Mouse (Mus musculus) activated CD4-positive, CD25-positive, alpha-beta regulatory T cell, adult 9 weeks (primary cell): Measurements from ENCODE around the gene Cyb5r4. TPM values are rescaled to one million over a fixed set of nuclear protein-coding genes. Genes with fewer than 3 reads are reported as not detected.

Experiments
- polyA plus RNA-seq: library from polyadenylated mRNA; unstranded; fragments of 100-300 nt; shearing (Covaris generic); gene quantifications from one replicate; pipeline ENCODE4 v1.2.1, GENCODE M21; 2017

Cyb5r4 gene
- 50.0 TPM for polyA plus RNA-seq

DNA sequence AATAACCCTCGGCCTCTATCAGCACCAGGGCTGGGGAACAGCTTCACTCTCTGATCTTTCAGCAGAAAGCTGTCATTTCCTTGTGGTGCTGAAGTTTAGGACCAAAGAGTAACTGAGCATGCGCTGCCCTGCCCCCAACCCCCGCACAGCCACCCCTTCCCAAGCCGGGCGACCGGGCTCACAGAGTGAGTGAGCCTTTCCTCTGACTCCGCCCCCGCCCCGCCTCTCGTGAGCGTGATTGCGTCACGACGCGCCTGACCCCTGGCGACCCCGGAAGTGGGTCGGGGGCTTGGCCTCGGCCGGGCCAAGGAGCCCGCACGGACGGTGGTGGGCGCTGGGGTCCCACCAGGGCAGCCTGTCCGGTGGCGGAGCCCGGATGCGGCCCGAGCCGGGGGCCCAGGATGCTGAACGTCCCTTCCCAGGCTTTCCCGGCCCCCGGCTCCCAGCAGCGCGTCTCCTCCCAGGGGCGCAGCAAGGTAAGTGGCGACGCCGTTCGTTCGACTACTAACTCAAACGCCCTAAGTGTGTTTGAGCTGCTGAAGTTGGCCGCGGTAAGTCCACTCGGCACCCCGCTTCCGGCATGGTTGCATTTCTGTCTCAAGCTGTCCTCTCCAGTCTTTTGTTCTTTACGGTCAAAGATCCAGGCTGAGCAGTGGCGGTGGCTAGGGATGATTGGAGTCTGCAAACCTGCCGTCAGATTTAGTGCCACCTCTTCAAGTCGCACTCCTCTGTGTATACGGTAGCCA is at the start of gene Cyb5r4:
Gene Cyb5r4 (plus strand): TSS at position 237 of the 746 bp plus-strand sequence.

GRCm38 (mm10) chr9:87015288-87015937 is 6.4 kb upstream of the Cyb5r4 start, which contains the start of gene Ripply2:
TSS of gene Ripply2 (plus strand) at chr9:87015537.

Other genes with a start within 250 kb of the Cyb5r4 start
- not detected for gene Snap91, start 141.4 kb upstream of the Cyb5r4 start, polyA plus RNA-seq
- not detected for gene Ripply2, start 6.5 kb upstream of the Cyb5r4 start, polyA plus RNA-seq
- gene Mrap2, start 122.3 kb downstream of the Cyb5r4 start, polyA plus RNA-seq = not detected
- 14.2 TPM for gene Cep162, start 233.5 kb downstream of the Cyb5r4 start, polyA plus RNA-seq